Mouse (Mus musculus) liver, postnatal 0 days (tissue): ENCODE results near the gene Tnnt1.

Experiments used
- CTCF ChIP-seq: sonication (generic); IDR thresholded peaks from 2 replicates; pipeline ENCODE4 v1.5.1; 2016; ENCODE audit warnings: antibody characterized with exemption, low read depth
- EP300 ChIP-seq: IDR thresholded peaks from 2 replicates; pipeline ENCODE4 v1.6.1; 2016; ENCODE audit warnings: antibody characterized with exemption, low read depth, mild to moderate bottlenecking

DNA sequence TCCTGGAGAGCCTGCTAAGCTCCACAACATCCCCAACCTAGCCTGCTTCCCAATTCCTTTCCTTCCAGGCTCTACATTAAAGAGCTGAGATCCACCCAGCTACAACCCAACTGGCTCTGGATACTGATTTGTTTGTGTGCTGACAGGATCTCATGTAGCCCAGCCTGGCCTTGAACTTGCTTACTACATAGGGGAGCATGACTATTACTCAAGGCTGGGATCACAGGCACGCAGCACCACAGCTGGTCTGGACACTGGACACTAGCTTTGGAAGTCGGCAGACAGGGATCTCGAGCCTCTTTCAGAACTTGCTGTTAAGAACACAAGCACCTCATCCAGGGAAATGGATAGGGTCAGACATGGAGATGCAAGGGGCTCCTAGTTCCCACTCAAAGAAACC is 19.7 kb downstream of the Tnnt1 start:
- TF ChIP-seq EP300 = no peak
- TF ChIP-seq CTCF = no peak
